Mouse (Mus musculus) E14TG2a.4 (cell line): ENCODE data around the gene Ccdc177.
"Not testable (repeated sequence)": the region's sequence is repeated elsewhere in the genome, so short reads cannot be mapped to it uniquely, and the experiment has no call there.

Source experiments
- H3K27me3 ChIP-seq: 2 replicates; pipeline ENCODE4 v1.6.1; 2014; ENCODE audit warnings: low read length, control low read depth; ENCODE audit not compliant: insufficient read depth
- H3K36me3 ChIP-seq: 2 replicates; pipeline ENCODE4 v1.6.1; 2014; ENCODE audit warnings: low read length, control low read depth; ENCODE audit not compliant: insufficient read depth
- H3K4me1 ChIP-seq: replicated peaks from 2 replicates; pipeline ENCODE4 v1.6.1; 2014; ENCODE audit warnings: low read depth, low read length, control low read depth
- H3K4me3 ChIP-seq: replicated peaks from 2 replicates; pipeline ENCODE4 v1.5.1; 2014; ENCODE audit warnings: mild to moderate bottlenecking, low read length
- H3K9me3 ChIP-seq: 2 replicates; pipeline ENCODE4 v1.6.1; 2014; ENCODE audit warnings: low read length, control low read depth
- CTCF ChIP-seq: conservative IDR thresholded peaks from 2 replicates; pipeline ENCODE4 v1.5.1; 2014; ENCODE audit warnings: low read length
- NANOG ChIP-seq: IDR thresholded peaks from 2 replicates; pipeline ENCODE4 v1.6.1; 2014; ENCODE audit warnings: borderline replicate concordance, low read length, mixed read lengths
- POU5F1 ChIP-seq: IDR thresholded peaks from 2 replicates; pipeline ENCODE4 v1.6.1; 2014; ENCODE audit warnings: low read length, borderline replicate concordance

Gene Ccdc177

DNA sequence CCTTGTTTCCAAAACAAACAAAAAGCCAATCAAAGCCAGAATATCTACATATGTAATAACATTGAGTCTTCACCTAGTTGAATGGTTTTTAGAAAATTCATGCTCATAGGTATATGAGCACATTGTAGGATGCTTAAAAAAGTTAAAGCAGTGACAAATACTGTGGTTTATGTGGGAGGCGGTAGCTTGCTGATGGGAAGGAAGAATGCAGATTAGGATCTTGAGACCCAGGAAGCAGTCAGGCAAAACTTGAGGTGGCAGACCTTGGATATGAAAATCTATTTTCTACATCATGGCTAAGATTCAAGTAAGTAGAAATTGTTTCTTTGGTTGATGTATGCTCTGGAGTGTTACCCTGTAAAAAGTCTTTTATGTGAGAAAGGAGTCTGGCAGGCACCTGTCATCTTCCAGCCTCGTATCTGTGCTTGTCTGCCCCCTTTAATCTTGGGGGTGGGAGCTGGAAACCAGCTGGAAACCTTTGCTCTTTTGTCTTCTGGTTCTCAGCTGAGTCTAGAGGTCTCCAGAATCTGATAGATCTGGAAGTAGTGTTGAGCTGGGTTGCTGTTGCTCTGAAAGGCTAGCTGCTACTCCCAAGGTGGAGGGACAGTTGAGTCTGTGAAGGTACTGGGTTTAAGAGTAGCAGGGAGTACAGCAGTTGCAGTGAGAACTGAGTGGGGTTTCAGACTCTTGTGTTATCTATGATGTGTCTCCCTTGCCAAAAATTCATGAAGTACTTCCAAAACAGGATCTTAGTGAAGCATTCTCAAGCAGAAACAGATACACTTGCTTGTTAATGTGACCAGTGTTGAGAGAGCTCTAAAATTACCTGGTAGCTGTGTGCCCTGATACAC, 34.7 kb upstream of the Ccdc177 start:
- H3K36me3 ChIP-seq, result peaks cover 23% of the 10 kb centered on the region
- H3K4me1 ChIP-seq, result peaks cover 59% of the 10 kb centered on the region
- no peaks in the 10 kb centered on the region for H3K9me3 ChIP-seq
- H3K27me3 ChIP-seq, result no peaks in the 10 kb centered on the region
- TF ChIP-seq POU5F1 (no peak), NANOG (no peak), CTCF (no peak)
- no peak overlapping the region for H3K4me3 ChIP-seq

DNA sequence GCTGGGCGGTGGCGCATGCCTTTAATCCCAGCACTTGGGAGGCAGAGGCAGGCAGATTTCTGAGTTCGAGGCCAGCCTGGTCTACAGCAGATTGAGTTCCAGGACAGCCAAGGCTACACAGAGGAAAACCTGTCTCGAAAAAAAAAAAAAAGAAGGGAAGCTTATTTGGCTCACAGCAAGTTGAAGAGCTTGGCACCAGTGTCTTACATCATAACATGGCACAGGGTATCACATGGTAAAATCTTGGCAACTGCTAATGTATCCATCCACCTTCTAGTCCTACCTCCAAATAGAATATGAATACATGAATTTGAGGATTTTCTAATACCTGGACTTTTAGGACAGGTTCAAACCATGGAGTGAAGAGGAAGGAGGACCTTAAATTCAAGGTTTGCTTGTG, 34.0 kb upstream of the Ccdc177 start:
- Histone ChIP-seq H3K36me3 (peaks cover 23% of the 10 kb centered on the region), H3K27me3 (no peaks in the 10 kb centered on the region), H3K4me3 (no peak overlapping the region), H3K4me1 (peaks cover 60% of the 10 kb centered on the region), H3K9me3 (no peaks in the 10 kb centered on the region)
- TF ChIP-seq NANOG, result no peak
- TF ChIP-seq POU5F1, result no peak
- TF ChIP-seq CTCF, result no peak

DNA sequence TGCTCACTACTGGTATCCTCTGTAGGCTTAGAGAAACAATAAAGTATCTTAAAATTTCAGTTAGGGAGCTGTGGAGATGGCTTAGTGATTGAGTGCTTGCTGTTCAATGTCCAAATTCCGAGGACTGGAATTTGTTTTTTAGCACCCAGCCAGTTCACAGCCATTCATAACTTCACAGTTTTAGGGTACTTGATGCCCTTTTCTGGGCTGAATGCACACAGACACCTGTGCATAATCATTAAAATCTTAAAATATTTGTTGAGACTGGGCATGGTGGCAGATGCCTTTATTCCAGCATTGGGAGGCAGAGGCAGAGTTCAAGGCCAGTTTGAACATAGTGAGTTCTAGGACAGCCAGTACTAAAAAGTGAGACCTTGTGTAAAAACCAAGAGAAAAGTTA, 33.0 kb upstream of the Ccdc177 start:
- H3K4me1 ChIP-seq, result peaks cover 60% of the 10 kb centered on the region
- TF ChIP-seq POU5F1, result no peak
- TF ChIP-seq CTCF, result no peak
- TF ChIP-seq NANOG, result no peak
- H3K4me3 ChIP-seq, result no peak overlapping the region
- 0 out of 2 replicates have a peak, but pooled peaks cover under 1% of the 10 kb centered on the region for H3K27me3 ChIP-seq
- no peaks in the 10 kb centered on the region for H3K9me3 ChIP-seq
- peaks cover 23% of the 10 kb centered on the region for H3K36me3 ChIP-seq

DNA sequence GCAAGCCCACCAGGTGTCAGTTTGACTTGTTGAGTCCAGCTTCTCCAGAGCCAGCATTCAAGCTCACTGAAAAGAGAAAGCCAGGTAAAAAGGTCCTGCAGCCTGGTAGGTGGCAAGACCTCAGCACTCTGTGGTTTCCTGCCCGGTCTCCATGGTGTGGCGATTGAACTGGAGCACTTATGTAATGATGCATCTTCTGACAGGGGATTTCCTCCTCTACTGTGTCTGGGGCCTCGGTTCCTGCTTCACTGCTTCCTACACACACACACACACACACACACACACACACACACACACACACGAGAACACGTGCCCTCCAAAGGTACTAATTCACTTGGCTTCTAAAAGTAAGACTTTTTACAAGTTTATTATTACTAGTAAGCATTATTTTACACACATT, 32.4 kb upstream of the Ccdc177 start:
- H3K27me3 ChIP-seq, result peaks cover 7% of the 10 kb centered on the region
- no peaks in the 10 kb centered on the region for H3K9me3 ChIP-seq
- TF ChIP-seq NANOG (no peak), CTCF (no peak), POU5F1 (no peak)
- peaks cover 23% of the 10 kb centered on the region for H3K36me3 ChIP-seq
- H3K4me3 ChIP-seq, result peak overlapping the region; percentile 97
- peaks cover 55% of the 10 kb centered on the region for H3K4me1 ChIP-seq

DNA sequence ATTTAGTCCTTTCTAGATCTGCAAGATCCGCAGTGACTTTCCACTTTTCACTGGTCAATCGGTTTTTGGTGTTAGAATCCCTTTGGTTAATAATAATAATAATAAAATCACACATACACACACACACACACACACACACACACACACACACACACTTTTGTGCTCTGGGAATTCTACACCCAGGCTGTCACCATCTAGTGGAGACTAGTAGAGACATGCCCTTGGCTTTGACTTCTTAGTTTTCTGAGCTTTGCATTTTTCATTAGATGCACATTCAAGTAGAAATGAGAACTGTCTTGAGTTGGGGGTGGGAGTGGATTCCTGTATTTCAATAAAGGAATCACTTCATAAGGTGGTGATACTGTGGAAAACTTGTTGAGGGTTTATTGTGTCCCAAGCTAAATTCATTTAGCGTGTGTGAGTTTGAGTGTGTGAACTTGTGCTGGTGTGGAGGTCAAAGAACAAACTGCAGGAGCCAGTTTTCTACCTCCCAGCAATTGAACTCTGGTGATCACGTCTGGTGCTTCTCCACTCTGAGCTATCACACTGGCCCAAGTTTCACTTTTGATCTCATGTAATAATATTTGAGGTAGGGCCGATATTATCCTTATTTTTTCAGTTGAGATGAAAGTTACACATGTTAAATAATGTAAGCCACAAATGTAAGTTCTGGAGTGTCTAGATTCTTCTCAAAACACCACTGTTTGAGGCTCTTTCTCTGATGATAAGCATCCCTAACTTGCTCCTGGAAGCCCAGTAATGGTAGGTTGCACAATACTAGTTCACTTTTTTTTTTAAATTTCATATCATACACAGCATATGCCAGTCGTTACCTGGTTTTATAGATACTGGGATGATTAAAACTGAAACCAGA, 31.3 kb upstream of the Ccdc177 start:
- H3K9me3 ChIP-seq, result no peaks in the 10 kb centered on the region
- peak overlapping the region; percentile 97 for H3K4me3 ChIP-seq
- TF ChIP-seq POU5F1 (no peak), CTCF (no peak), NANOG (no peak)
- peaks cover 23% of the 10 kb centered on the region for H3K36me3 ChIP-seq
- peaks cover 61% of the 10 kb centered on the region for H3K4me1 ChIP-seq
- H3K27me3 ChIP-seq, result peaks cover 14% of the 10 kb centered on the region

DNA sequence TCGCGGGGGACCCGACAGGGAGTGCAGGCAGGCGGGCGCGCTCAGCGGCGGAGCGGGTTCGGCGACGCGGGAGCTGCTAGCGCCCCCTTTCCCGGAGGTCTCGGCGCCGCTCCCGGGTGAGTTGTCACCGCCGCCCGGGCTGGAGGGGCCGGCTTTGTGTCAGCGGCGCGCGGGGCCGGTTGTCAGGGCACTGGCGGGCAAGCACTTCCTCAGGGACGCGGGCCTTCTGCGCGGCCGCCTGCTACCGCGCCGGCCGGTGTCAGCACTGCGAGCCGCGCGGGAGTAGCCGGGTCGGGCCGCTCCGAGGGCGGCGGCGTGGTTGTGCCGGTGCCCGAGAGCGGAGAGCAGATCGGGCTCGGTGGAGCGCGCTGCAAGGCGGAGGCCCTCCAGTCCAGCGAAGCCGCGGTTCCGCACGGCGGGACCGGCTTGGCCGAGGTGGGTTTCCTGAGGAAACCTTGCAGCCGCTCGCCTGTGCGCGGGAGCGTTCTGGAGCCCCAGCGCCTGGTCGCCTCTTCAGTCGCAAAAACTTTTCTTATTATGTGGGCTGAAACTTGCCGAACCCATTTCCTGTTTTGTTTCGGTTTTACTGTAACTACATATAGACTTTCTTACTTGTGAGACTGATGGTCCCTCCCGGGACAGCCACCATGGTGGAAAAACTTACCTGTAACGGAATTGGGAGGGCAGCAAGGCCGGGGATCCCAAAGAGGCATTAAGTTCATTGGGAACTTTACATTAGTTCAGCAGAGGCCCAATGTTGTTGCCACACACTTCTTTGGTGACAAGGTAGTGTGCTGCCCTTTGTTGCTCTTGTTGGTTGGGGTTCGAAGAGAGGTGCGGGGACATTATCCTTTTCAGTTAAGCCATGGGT, 30.4 kb upstream of the Ccdc177 start:
- H3K36me3 ChIP-seq, result peaks cover 23% of the 10 kb centered on the region
- peaks cover 58% of the 10 kb centered on the region for H3K4me1 ChIP-seq
- TF ChIP-seq NANOG, result no peak
- no peak for TF ChIP-seq CTCF
- TF ChIP-seq POU5F1, result no peak
- no peaks in the 10 kb centered on the region for H3K9me3 ChIP-seq
- peak overlapping the region; percentile 97 for H3K4me3 ChIP-seq
- peaks cover 15% of the 10 kb centered on the region for H3K27me3 ChIP-seq

DNA sequence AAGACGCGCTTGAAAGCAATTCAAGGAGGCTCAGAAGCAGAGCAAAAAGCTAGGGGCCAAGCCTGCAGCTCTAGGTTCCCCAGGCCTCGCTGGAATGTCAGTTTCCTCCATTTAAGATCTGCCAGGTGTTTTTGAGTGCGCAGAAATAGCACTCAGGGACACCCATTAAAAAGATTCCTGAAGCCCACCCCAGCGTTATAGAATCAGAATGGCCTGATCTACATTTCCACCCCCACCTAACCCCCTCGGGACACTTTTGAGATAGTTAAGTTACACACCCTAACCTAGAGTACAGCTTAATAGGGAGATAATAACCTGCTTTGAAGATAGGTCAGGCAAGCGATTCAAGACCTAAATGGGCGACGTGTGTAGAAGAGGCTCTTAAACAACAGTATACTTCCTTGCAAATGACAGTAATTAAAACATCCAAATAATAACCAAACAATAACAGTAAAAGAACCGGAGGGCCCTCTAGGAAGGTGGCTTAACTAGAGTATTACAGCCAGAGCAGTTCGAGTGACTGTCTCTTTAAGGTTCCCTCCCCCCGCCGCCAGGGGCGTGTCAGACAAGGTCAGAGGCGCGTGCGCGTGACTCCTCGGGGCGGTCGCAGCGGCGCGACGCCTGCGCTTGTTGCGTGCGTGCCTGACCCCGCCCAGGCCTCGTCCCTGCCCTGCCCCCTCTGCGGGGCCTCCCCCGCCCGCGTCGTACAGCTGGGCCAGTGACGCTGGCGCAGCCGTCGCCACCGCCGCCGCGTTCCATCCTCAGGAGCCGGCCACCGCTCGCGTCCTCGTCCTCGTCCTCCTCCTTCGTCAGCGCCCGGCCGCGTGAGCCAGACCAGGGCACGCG, 29.6 kb upstream of the Ccdc177 start, which contains the start of gene Susd6:
TSS of gene Susd6 (plus strand) at position 662 of the 846 bp plus-strand sequence.
- peaks cover 20% of the 10 kb centered on the region for H3K36me3 ChIP-seq
- H3K4me3 ChIP-seq, result peak within 1 kb of the TSS; percentile 97
- peaks cover 19% of the 10 kb centered on the region for H3K27me3 ChIP-seq
- TF ChIP-seq POU5F1 (no peak), CTCF (no peak), NANOG (no peak)
- H3K4me1 ChIP-seq, result peaks cover 49% of the 10 kb centered on the region
- no peaks in the 10 kb centered on the region for H3K9me3 ChIP-seq

DNA sequence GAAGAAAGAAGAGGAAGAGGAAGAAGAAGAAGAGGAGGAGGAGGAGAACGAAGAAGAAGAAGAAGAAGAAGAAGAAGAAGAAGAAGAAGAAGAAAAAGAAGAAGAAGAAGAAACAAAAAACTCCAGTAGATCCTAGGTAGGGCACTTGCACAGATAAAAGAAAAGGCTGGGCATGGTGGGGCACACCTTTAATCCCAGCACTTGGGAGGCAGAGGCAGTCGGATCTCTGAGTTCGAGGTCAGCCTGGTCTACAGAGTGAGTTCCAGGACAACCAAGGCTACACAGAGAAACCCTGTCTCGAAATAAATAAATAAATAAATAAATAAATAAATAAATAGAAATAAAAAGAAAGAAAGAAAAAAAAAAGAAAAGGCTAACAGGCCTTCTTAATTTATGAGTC, 28.8 kb upstream of the Ccdc177 start:
- peaks cover 12% of the 10 kb centered on the region for H3K36me3 ChIP-seq
- H3K4me1 ChIP-seq, result peaks cover 41% of the 10 kb centered on the region
- not testable (repeated sequence) for H3K4me3 ChIP-seq, H3K9me3 ChIP-seq
- peaks cover 22% of the 10 kb centered on the region for H3K27me3 ChIP-seq
